Mouse (Mus musculus): ENCODE measurements around the gene Tenm2. TPM values are rescaled to one million over a fixed set of nuclear protein-coding genes. Genes with fewer than 3 reads are reported as not detected.

Tenm2 gene
- polyA plus RNA-seq, 1 experiment from 2014 or later: 1.5 TPM

DNA sequence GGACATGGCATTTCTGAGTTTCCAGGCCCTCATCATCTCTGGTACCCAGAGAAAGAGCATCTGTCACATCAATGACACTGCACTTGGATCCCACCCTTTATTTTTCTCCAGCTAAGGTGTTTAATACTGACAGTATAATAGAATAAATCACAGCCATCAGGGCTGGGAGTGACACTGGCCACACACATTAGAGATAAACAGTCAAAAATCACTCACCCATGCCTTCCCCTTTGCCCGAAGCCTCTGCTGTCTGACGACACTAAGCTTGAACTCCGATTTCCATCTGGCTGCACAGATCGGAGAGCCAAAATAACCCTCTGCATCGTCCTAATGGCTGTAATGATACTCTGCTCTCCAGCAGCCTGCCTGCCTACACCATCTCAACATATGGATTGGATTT lies 305.9 kb downstream of the Tenm2 start:
- no peaks in the 10 kb centered on the region for H3K4me1 ChIP-seq (ENCODE audit: control insufficient read depth, insufficient read depth, low read length)
- no peak overlapping the region for H3K27ac ChIP-seq (replicated peaks; ENCODE audit: low read depth, low read length)
- no peaks in the 10 kb centered on the region for H3K9me3 ChIP-seq (replicated peaks; ENCODE audit: control insufficient read depth, low read length)
- no peak for DNase-seq (ENCODE audit: low spot score)
- H3K9ac ChIP-seq (replicated peaks; ENCODE audit: low read length): no peak overlapping the region
- H3K4me3 ChIP-seq (ENCODE audit: low read depth, low read length): no peak overlapping the region
- 48% methylated on average over 5 of the region's 5 CpGs for WGBS
- no peaks in the 10 kb centered on the region for H3K36me3 ChIP-seq (replicated peaks; ENCODE audit: control insufficient read depth, insufficient read depth, low read depth, low read length)
- H3K27me3 ChIP-seq (ENCODE audit: control insufficient read depth, insufficient read depth, low read length): no peaks in the 10 kb centered on the region
- H3K4me2 ChIP-seq (ENCODE audit: low read depth, low read length): no peak overlapping the region
- no peak for ATAC-seq (replicated peaks; ENCODE audit: insufficient number of reproducible peaks, low FRiP score, low TSS enrichment, low read depth)

DNA sequence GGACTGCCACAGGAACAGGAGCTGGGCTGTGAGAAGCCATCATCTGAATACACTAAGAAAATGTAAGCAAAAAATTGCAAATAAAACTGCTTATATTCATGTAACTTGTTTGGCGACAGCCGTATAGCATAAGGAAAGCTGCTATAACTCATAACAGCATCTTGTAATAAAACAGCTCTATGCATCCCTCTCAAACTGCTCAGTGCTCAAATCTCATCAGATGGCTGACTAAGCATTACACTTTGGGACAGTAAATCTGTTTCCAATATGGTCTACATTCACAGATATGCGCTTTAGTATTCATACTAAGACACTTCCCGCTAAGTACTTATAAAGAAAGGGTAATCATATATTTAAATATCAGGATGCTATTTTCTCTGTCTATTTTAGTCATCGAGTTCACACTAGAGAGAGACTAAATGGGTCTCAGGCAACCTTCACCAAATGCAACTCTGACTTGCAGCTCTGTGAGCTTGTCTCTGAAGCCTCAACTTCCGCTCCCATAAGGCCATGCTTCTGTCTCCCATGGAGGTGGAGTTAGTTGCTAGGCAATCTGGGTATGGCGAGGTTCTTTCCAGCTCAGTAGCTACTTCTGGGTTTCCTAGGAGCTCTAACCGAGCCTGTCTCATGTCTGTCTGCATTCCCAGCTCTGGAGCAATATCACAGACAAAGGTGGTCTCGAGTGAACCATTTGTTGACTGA lies 308.9 kb downstream of the Tenm2 start:
- DNase-seq (ENCODE audit: low spot score) (no peak), ATAC-seq (replicated peaks; ENCODE audit: insufficient number of reproducible peaks, low FRiP score, low TSS enrichment, low read depth) (no peak)
- WGBS: 88% methylated on average over 9 of the region's 9 CpGs
- Histone ChIP-seq H3K27ac (replicated peaks; ENCODE audit: low read depth, low read length) (no peak overlapping the region), H3K4me2 (ENCODE audit: low read depth, low read length) (no peak overlapping the region), H3K9me3 (replicated peaks; ENCODE audit: control insufficient read depth, low read length) (no peaks in the 10 kb centered on the region), H3K4me3 (ENCODE audit: low read depth, low read length) (no peak overlapping the region), H3K4me1 (ENCODE audit: control insufficient read depth, insufficient read depth, low read length) (no peaks in the 10 kb centered on the region), H3K36me3 (replicated peaks; ENCODE audit: control insufficient read depth, insufficient read depth, low read depth, low read length) (no peaks in the 10 kb centered on the region), H3K27me3 (ENCODE audit: control insufficient read depth, insufficient read depth, low read length) (no peaks in the 10 kb centered on the region), H3K9ac (replicated peaks; ENCODE audit: low read length) (no peak overlapping the region)

GRCm38 (mm10) chr11:36919301-36919700 lies 316.5 kb downstream of the Tenm2 start:
- no peak for ATAC-seq (replicated peaks; ENCODE audit: insufficient number of reproducible peaks, low FRiP score, low TSS enrichment, low read depth)
- Histone ChIP-seq H3K27ac (replicated peaks; ENCODE audit: low read depth, low read length) (no peak overlapping the region), H3K4me3 (ENCODE audit: low read depth, low read length) (no peak overlapping the region), H3K4me2 (ENCODE audit: low read depth, low read length) (no peak overlapping the region), H3K4me1 (ENCODE audit: control insufficient read depth, insufficient read depth, low read length) (no peaks in the 10 kb centered on the region), H3K9ac (replicated peaks; ENCODE audit: low read length) (no peak overlapping the region), H3K9me3 (replicated peaks; ENCODE audit: control insufficient read depth, low read length) (no peaks in the 10 kb centered on the region), H3K27me3 (ENCODE audit: control insufficient read depth, insufficient read depth, low read length) (no peaks in the 10 kb centered on the region), H3K36me3 (replicated peaks; ENCODE audit: control insufficient read depth, insufficient read depth, low read depth, low read length) (no peaks in the 10 kb centered on the region)
- no peak for DNase-seq (ENCODE audit: low spot score)
- WGBS: 90% methylated on average over 6 of the region's 6 CpGs

GRCm38 (mm10) chr11:36911406-36911805 lies 324.4 kb downstream of the Tenm2 start:
- WGBS: 68% methylated on average over 4 of the region's 4 CpGs
- Histone ChIP-seq H3K27ac (replicated peaks; ENCODE audit: low read depth, low read length) (no peak overlapping the region), H3K9ac (replicated peaks; ENCODE audit: low read length) (no peak overlapping the region), H3K27me3 (ENCODE audit: control insufficient read depth, insufficient read depth, low read length) (no peaks in the 10 kb centered on the region), H3K4me3 (ENCODE audit: low read depth, low read length) (no peak overlapping the region), H3K9me3 (replicated peaks; ENCODE audit: control insufficient read depth, low read length) (no peaks in the 10 kb centered on the region), H3K4me2 (ENCODE audit: low read depth, low read length) (no peak overlapping the region), H3K4me1 (ENCODE audit: control insufficient read depth, insufficient read depth, low read length) (no peaks in the 10 kb centered on the region), H3K36me3 (replicated peaks; ENCODE audit: control insufficient read depth, insufficient read depth, low read depth, low read length) (no peaks in the 10 kb centered on the region)
- DNase-seq (ENCODE audit: low spot score) (peak; percentile 28), ATAC-seq (replicated peaks; ENCODE audit: insufficient number of reproducible peaks, low FRiP score, low TSS enrichment, low read depth) (no peak)

GRCm38 (mm10) chr11:36909036-36909435 lies 326.7 kb downstream of the Tenm2 start:
- Histone ChIP-seq H3K27ac (replicated peaks; ENCODE audit: low read depth, low read length) (no peak overlapping the region), H3K4me3 (ENCODE audit: low read depth, low read length) (no peak overlapping the region), H3K36me3 (replicated peaks; ENCODE audit: control insufficient read depth, insufficient read depth, low read depth, low read length) (no peaks in the 10 kb centered on the region), H3K4me2 (ENCODE audit: low read depth, low read length) (no peak overlapping the region), H3K27me3 (ENCODE audit: control insufficient read depth, insufficient read depth, low read length) (no peaks in the 10 kb centered on the region), H3K4me1 (ENCODE audit: control insufficient read depth, insufficient read depth, low read length) (no peaks in the 10 kb centered on the region), H3K9me3 (replicated peaks; ENCODE audit: control insufficient read depth, low read length) (no peaks in the 10 kb centered on the region), H3K9ac (replicated peaks; ENCODE audit: low read length) (no peak overlapping the region)
- 88% methylated on average over 1 of the region's 1 CpGs for WGBS
- no peak for ATAC-seq (replicated peaks; ENCODE audit: insufficient number of reproducible peaks, low FRiP score, low TSS enrichment, low read depth)
- no peak for DNase-seq (ENCODE audit: low spot score)

GRCm38 (mm10) chr11:36902302-36902701 lies 333.5 kb downstream of the Tenm2 start:
- DNase-seq (ENCODE audit: low spot score): no peak
- no peaks in the 10 kb centered on the region for H3K9me3 ChIP-seq (replicated peaks; ENCODE audit: control insufficient read depth, low read length)
- H3K36me3 ChIP-seq (replicated peaks; ENCODE audit: control insufficient read depth, insufficient read depth, low read depth, low read length): no peaks in the 10 kb centered on the region
- 28% methylated on average over 2 of the region's 2 CpGs for WGBS
- H3K9ac ChIP-seq (replicated peaks; ENCODE audit: low read length): no peak overlapping the region
- H3K27me3 ChIP-seq (ENCODE audit: control insufficient read depth, insufficient read depth, low read length): no peaks in the 10 kb centered on the region
- ATAC-seq (replicated peaks; ENCODE audit: insufficient number of reproducible peaks, low FRiP score, low TSS enrichment, low read depth): no peak
- H3K4me3 ChIP-seq (ENCODE audit: low read depth, low read length): no peak overlapping the region
- H3K4me2 ChIP-seq (ENCODE audit: low read depth, low read length): no peak overlapping the region
- no peak overlapping the region for H3K27ac ChIP-seq (replicated peaks; ENCODE audit: low read depth, low read length)
- H3K4me1 ChIP-seq (ENCODE audit: control insufficient read depth, insufficient read depth, low read length): no peaks in the 10 kb centered on the region

DNA sequence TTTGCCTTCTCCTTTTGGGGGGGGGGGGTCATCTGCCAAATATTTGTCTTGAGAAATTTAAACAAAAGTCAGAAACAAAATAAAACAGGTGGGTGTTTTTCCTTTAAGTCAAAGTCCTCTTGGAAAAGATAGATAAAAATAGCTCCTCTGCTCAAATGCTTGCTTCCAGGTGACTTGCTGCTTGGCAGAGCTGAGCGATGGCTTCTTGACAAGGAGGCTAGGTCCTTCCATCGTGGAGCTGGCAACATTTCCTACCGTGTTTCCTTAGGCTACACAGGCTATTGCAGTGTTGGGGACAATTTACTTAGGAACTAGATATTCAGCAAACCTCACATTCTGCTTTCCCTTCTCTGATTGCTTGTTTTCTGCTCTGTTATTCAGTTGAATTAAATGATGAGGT lies 342.7 kb downstream of the Tenm2 start:
- WGBS: 79% methylated on average over 3 of the region's 3 CpGs
- Histone ChIP-seq H3K4me2 (ENCODE audit: low read depth, low read length) (no peak overlapping the region), H3K27me3 (ENCODE audit: control insufficient read depth, insufficient read depth, low read length) (no peaks in the 10 kb centered on the region), H3K9ac (replicated peaks; ENCODE audit: low read length) (no peak overlapping the region), H3K27ac (replicated peaks; ENCODE audit: low read depth, low read length) (no peak overlapping the region), H3K9me3 (replicated peaks; ENCODE audit: control insufficient read depth, low read length) (no peaks in the 10 kb centered on the region), H3K4me1 (ENCODE audit: control insufficient read depth, insufficient read depth, low read length) (no peaks in the 10 kb centered on the region), H3K36me3 (replicated peaks; ENCODE audit: control insufficient read depth, insufficient read depth, low read depth, low read length) (no peaks in the 10 kb centered on the region), H3K4me3 (ENCODE audit: low read depth, low read length) (no peak overlapping the region)
- DNase-seq (ENCODE audit: low spot score) (no peak), ATAC-seq (replicated peaks; ENCODE audit: insufficient number of reproducible peaks, low FRiP score, low TSS enrichment, low read depth) (no peak)

DNA sequence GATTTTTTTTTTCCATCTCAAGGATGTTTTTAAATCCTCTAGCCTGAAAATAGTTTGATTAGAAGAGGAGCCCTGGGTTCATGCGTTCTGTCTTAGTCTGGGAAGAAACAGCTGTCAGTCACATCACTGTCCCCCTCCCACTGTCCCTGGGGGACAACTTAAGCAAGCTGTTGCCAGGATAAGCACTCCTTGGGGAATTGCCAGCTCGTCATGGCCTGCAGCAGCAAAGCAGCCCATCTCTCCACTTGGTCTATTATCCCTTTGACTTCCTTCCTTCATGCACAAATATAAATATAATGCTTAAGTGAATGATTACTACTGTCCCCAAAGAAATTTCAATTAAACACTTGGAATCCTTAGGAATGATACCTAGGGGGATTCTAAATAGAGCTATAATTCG lies 344.7 kb downstream of the Tenm2 start:
- no peak for ATAC-seq (replicated peaks; ENCODE audit: insufficient number of reproducible peaks, low FRiP score, low TSS enrichment, low read depth)
- H3K4me3 ChIP-seq (ENCODE audit: low read depth, low read length): no peak overlapping the region
- no peak overlapping the region for H3K4me2 ChIP-seq (ENCODE audit: low read depth, low read length)
- no peak for DNase-seq (ENCODE audit: low spot score)
- H3K9ac ChIP-seq (replicated peaks; ENCODE audit: low read length): no peak overlapping the region
- no peaks in the 10 kb centered on the region for H3K4me1 ChIP-seq (ENCODE audit: control insufficient read depth, insufficient read depth, low read length)
- H3K36me3 ChIP-seq (replicated peaks; ENCODE audit: control insufficient read depth, insufficient read depth, low read depth, low read length): no peaks in the 10 kb centered on the region
- no peaks in the 10 kb centered on the region for H3K9me3 ChIP-seq (replicated peaks; ENCODE audit: control insufficient read depth, low read length)
- 40% methylated on average over 3 of the region's 3 CpGs for WGBS
- H3K27ac ChIP-seq (replicated peaks; ENCODE audit: low read depth, low read length): no peak overlapping the region
- no peaks in the 10 kb centered on the region for H3K27me3 ChIP-seq (ENCODE audit: control insufficient read depth, insufficient read depth, low read length)
